Mouse (Mus musculus) testis, adult 2 months (tissue): ENCODE results near the gene Nfib. TPM values are rescaled to one million over a fixed set of nuclear protein-coding genes. Genes with fewer than 3 reads are reported as not detected.

Experiments
- H3K27ac ChIP-seq: fragments of 200-500 bp; 2 replicates; pipeline ENCODE4 v1.5.1; 2012; ENCODE audit warnings: low read depth, low read length; ENCODE audit not compliant: control insufficient read depth, insufficient read depth
- H3K27me3 ChIP-seq: fragments of 200-500 bp; 2 replicates; pipeline ENCODE4 v1.6.1; 2012; ENCODE audit warnings: mild to moderate bottlenecking, low read length, moderate library complexity; ENCODE audit not compliant: control insufficient read depth, insufficient read depth
- H3K36me3 ChIP-seq: fragments of 200-500 bp; 2 replicates; pipeline ENCODE4 v1.6.1; 2012; ENCODE audit warnings: mild to moderate bottlenecking, low read length; ENCODE audit not compliant: control insufficient read depth, insufficient read depth
- H3K4me1 ChIP-seq: fragments of 200-500 bp; 2 replicates; pipeline ENCODE4 v1.6.1; 2012; ENCODE audit warnings: low read length; ENCODE audit not compliant: control insufficient read depth, insufficient read depth
- H3K4me3 ChIP-seq: fragments of 200-500 bp; 2 replicates; pipeline ENCODE4 v1.5.1; 2012; ENCODE audit warnings: low read depth, mild to moderate bottlenecking, low read length, moderate library complexity, mixed read lengths; ENCODE audit not compliant: control insufficient read depth
- CTCF ChIP-seq: fragments of 200-500 bp; IDR thresholded peaks from 2 replicates; pipeline ENCODE4 v1.5.1; 2012; ENCODE audit warnings: low read depth, mild to moderate bottlenecking, inconsistent platforms, low read length, moderate library complexity; ENCODE audit not compliant: control insufficient read depth, insufficient read depth, insufficient replicate concordance
- POLR2A ChIP-seq: fragments of 200-500 bp; IDR thresholded peaks from 2 replicates; pipeline ENCODE4 v1.6.1; 2012; ENCODE audit warnings: low read depth, mild to moderate bottlenecking, inconsistent platforms, low read length, moderate library complexity; ENCODE audit not compliant: control insufficient read depth
- polyA plus RNA-seq: library from polyadenylated mRNA; depleted of rRNA; stranded (reverse); fragments of >200 nt; gene quantifications from 2 replicates; pipeline ENCODE4 v1.2.3, GENCODE M21; 2012

Nfib gene
- polyA plus RNA-seq, 1 experiment = 1.2 TPM

DNA sequence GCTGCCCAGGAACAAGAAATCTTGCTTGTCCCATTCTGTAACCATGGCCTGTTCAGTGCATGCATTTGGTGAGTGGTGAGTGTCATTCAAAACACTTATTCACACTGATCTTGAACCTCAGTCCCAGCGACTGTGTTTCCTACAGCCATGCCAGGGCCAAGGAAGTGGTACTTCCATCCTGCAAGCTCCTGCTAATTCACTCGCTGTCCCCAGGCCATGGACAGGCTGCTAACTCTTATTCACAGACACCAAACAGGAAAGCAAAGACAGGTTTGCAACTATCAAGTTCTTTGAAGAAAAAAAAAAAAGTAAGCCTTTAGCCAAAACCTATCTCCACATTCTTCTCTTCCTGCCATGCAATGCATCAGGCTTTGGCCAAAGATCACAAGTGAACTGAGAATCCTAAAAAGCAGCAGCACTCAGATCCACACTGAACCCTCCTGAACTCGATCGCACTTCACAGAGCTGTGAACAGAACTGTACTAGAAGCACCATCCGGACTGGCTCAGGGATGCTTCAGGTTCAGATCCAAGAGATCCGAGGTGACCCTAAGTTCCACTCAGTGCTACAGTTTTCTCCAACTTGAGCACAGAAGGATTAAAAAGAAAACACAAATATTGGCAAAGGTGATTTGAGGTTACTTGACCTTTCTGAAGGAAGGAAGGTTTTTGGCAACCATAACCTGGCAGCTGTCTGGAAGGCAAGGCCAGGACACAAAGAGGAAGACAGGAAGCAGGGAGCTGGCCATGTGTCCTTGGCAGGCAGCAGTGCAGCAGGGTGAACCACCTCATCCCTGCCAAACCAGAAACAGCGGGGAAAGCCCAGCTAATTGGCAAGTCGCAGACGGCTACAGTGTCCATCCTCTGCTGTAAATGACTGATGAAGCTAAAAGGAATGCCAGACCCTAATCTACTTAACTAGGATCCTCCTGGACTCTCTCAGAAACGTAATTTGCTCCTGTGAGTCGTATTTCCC, 305.9 kb downstream of the Nfib start:
- H3K4me1 ChIP-seq = no peaks in the 10 kb centered on the region

DNA sequence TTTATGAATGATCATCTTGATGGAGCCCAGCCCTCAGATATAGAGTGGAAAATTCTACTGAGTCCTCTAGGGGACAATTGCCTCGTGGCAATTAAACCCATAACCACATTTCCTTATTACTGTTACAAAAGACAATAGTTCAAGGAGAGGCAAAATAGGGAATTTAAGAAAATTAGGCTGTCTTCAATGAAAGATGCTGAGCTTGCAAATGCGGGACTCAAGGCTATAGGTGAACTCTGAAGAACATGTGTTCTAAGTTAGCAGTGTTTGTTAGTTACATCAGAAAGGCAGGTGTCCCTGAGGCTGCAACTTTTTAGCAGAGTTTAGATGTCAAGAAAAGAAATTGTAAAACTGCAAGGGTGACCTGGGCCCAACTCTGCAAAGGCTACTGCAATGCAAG, 307.3 kb downstream of the Nfib start:
- TF ChIP-seq POLR2A = no peak
- no peak for TF ChIP-seq CTCF
- H3K4me1 ChIP-seq = no peaks in the 10 kb centered on the region
- H3K27ac ChIP-seq = no peak overlapping the region
- no peak overlapping the region for H3K4me3 ChIP-seq
- no peaks in the 10 kb centered on the region for H3K36me3 ChIP-seq
- no peaks in the 10 kb centered on the region for H3K27me3 ChIP-seq

More for the DNA sequence above, 305.9 kb downstream of the Nfib start:
- Histone ChIP-seq H3K27ac (no peak overlapping the region), H3K4me3 (no peak overlapping the region), H3K36me3 (no peaks in the 10 kb centered on the region), H3K27me3 (no peaks in the 10 kb centered on the region)
- TF ChIP-seq CTCF (no peak), POLR2A (no peak)

DNA sequence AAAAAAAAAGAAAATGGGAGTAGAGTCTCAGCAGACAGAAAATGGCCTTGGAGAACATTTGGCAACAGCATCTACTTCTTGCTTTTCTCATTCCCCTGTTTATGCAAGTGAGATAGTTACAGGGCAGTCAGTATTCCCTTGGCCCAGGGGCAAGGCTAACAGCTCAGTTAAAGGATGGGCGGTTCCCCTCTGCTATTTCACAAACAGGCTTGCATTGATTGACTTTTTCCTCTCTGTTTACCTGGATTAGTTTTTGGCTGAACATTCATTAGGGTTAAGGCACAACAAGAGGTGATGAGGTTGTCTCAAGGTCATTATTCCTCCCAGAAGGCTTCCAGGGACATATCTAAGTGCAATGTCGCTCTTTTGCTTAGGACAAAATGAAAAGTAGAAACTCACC, 308.7 kb downstream of the Nfib start:
- Histone ChIP-seq H3K27ac (no peak overlapping the region), H3K4me1 (no peaks in the 10 kb centered on the region), H3K36me3 (no peaks in the 10 kb centered on the region), H3K27me3 (no peaks in the 10 kb centered on the region), H3K4me3 (no peak overlapping the region)
- TF ChIP-seq POLR2A (no peak), CTCF (no peak)

- H3K4me1 ChIP-seq = no peaks in the 10 kb centered on the region
- no peak overlapping the region for H3K27ac ChIP-seq
- TF ChIP-seq POLR2A (no peak), CTCF (no peak)
- H3K27me3 ChIP-seq = no peaks in the 10 kb centered on the region
- no peak overlapping the region for H3K4me3 ChIP-seq
- H3K36me3 ChIP-seq = no peaks in the 10 kb centered on the region
Observed at GRCm38 (mm10) chr4:82396003-82396402, 309.5 kb downstream of the Nfib start.

GRCm38 (mm10) chr4:82394346-82394745, 311.2 kb downstream of the Nfib start:
- TF ChIP-seq POLR2A (no peak), CTCF (no peak)
- Histone ChIP-seq H3K27ac (no peak overlapping the region), H3K27me3 (no peaks in the 10 kb centered on the region), H3K4me1 (no peaks in the 10 kb centered on the region), H3K36me3 (no peaks in the 10 kb centered on the region), H3K4me3 (no peak overlapping the region)

- Histone ChIP-seq H3K27ac (no peak overlapping the region), H3K36me3 (no peaks in the 10 kb centered on the region), H3K27me3 (no peaks in the 10 kb centered on the region), H3K4me3 (no peak overlapping the region), H3K4me1 (no peaks in the 10 kb centered on the region)
- no peak for TF ChIP-seq POLR2A
- no peak for TF ChIP-seq CTCF
Observed at GRCm38 (mm10) chr4:82393021-82393420, 312.5 kb downstream of the Nfib start.

DNA sequence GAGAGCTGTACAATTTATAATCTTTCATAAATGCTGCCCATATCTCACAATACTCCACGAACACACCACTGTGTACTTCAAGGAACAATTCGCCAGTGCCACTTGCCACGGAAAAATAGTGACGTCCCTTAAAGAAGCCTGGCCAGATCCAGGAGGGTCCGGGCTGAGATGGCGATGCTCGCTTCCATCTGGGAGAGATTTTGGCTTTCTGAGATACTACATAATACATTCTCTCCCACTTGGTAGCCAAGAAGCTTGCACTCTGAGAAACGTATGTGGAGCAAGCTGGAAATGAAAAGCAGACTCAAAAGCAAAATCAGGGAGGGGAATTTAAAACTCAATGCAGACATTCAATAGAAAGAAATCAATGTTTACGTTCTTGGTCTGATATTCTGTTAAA, 313.1 kb downstream of the Nfib start:
- H3K36me3 ChIP-seq = no peaks in the 10 kb centered on the region

More for the DNA sequence above, 313.1 kb downstream of the Nfib start:
- Histone ChIP-seq H3K27me3 (no peaks in the 10 kb centered on the region), H3K4me1 (no peaks in the 10 kb centered on the region), H3K27ac (no peak overlapping the region), H3K4me3 (no peak overlapping the region)
- no peak for TF ChIP-seq POLR2A
- no peak for TF ChIP-seq CTCF
